Mouse (Mus musculus): ENCODE measurements around the gene Ltbp2. TPM values are rescaled to one million over a fixed set of nuclear protein-coding genes. Genes with fewer than 3 reads are reported as not detected.

Gene Ltbp2
- polyA plus RNA-seq (2012; rRNA removed), result 2.1 and 5.2 TPM in 2 replicates

DNA sequence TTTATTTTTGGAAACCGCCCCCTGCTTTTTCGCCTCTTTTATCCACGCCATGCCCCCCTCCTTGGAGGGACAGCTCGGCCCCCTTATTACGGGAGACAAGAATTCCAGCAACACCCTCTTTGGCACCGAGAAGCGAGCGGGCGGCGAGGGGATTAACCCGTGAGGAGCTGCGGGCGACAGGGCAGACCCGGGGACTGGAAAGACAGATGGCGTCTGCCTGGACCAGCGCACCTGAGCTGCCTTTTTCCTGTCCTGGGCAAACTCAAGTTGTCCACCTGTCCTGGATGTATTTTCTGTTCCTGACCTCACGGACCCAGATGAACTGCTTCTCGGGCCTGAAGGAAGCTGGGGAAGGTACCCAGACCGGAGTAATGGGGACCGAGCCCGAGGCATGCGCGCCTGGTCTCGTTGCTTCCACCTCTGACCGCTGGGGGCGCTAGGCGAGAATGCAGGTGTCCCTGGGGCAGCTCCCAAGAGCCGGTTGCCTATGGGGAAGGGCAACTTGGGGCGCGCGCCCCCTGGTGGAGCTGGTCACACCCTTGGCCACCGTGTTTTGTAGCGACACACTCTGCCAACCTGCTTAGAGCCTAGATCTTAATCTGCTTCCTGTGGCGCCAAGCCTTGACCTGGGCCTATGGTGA lies at the start of gene Ltbp2:
Ltbp2 (minus strand) TSS at position 52 of the 641 bp plus-strand sequence.
- peak; percentile 56 for DNase-seq (ENCODE audit: low read depth, low spot score)
- WGBS, result 3% methylated on average over 34 of the region's 34 CpGs

DNA sequence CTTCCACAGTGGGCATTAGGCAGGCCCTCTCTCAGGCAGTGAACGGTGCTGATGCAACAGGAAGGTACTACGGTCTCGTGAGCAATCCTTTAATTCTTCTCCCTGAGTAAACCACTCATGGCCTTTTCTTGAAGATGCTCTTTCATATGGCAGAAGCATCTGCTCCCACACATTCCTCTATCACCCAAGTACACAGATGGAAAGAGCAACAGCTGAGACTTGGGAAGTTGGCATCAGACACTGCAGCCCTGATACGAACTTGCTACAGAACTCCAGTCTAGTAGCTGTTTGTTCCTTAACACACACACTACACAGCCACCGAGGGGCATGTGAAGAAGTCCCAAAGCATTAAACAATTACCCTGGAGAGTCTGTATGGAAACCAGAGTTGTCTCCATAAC lies 48.0 kb upstream of the Ltbp2 start:
- 91% methylated on average over 5 of the region's 5 CpGs for WGBS
- DNase-seq (ENCODE audit: low read depth, low spot score), result no peak

DNA sequence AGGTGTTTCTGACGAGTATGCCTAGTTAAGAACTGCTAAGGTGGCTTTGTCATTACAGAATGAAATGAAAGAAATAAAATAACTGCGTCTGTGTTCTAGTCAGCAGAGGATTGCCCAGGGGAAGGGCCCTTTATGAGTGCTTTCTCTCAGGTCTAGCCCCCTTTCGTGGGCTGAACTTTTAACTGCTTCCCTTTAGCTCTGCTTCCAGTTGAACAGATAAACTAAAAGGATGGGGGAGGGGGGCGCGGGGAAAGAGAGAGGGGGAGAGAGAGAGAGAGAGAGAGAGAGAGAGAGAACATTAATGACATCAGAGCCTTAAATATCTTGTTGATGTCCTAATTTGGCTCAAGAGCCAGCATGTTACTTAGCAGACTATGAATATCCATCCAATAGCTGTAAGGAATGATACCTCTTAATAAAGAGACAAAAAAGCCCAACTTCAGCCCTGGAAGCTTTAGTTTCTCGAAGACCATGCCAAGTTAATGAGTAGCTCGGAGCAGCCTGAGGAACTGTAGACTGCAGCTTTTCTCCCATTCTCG lies 45.6 kb upstream of the Ltbp2 start:
- 74% methylated on average over 8 of the region's 8 CpGs for WGBS
- no peak for DNase-seq (ENCODE audit: low read depth, low spot score)

DNA sequence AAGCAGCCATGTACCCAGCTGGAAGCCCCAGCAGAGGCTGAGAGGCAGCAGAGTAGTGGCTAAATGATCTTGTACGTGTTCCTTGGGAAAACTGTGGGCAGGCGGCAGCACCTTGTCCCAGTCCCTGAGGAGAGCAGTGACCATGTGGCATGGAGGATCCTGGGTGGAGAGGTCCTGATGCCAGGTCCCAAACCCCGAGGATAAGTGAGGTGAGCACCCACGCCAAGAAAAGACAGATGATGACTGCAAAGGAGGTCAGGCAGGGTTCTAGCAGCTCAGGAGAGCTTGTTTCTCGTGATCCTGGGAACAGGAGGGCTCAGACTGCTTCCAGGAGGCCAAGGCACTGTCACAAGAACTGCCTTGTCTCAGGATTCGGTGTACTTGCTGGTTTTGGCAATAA lies 42.5 kb upstream of the Ltbp2 start:
- no peak for DNase-seq (ENCODE audit: low read depth, low spot score)

DNA sequence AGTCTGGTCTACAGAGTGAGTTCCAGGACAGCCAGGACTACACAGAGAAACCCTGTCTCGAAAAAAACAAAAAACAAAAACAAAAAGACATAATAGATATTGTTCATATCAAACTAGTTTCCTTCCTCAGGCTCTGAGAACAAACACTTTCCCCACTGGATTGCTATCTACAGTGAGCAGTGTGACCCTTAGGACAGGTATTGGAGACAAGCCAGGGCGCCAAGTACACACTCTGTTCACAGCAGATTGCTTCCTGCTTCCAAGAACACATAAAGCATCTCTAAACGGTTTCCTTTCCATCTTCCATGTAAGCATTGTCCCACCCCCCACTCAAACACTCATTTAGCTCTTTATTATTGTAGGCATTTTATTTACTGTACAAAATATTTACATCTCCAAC lies 41.5 kb upstream of the Ltbp2 start:
- 58% methylated on average over 3 of the region's 3 CpGs for WGBS
- no peak for DNase-seq (ENCODE audit: low read depth, low spot score)

More for the DNA sequence above, 42.5 kb upstream of the Ltbp2 start:
- WGBS, result 86% methylated on average over 6 of the region's 6 CpGs

DNA sequence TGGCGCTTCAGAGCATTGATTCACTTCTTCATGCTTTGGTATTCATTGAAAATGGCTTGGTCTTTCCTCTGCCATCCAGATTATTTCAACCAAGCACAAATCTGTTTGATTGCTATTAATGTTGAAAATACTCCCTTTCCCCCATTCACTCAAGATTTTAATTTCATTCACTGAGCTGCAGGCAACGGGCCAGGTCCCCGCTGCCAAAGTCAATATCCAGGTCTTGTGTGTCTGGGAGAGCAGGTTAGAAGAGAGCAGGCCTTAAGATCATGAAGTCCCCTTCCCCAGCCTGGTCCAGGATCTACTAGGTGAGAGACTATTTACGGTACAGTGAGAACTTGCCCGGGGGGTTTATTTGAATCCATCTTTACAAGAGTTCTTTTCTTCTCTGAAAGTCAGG lies 38.6 kb upstream of the Ltbp2 start:
- no peak for DNase-seq (ENCODE audit: low read depth, low spot score)
- 86% methylated on average over 5 of the region's 5 CpGs for WGBS

DNA sequence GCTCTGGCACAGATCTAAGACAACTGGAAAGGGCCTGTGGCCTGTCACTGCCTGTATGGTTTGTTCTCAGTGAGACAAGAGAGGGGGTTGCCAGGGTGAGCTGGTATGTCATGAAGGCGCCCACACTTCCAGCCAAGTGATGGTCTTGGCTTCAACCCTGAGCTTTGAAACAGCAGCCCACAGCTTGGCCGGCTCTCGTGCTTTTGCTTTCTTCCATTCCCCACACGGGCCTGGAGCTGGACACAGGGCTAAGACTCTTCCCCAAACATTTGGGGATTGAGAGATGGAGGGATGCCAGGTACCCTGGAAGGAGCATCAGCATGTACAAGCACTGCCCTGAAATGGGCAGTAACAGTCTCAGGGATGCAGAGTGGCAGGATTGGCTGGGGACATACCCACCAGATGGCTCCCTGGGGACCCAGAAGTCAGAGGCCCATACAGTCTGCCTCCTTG lies 36.3 kb upstream of the Ltbp2 start:
- 81% methylated on average over 4 of the region's 4 CpGs for WGBS
- no peak for DNase-seq (ENCODE audit: low read depth, low spot score)

DNA sequence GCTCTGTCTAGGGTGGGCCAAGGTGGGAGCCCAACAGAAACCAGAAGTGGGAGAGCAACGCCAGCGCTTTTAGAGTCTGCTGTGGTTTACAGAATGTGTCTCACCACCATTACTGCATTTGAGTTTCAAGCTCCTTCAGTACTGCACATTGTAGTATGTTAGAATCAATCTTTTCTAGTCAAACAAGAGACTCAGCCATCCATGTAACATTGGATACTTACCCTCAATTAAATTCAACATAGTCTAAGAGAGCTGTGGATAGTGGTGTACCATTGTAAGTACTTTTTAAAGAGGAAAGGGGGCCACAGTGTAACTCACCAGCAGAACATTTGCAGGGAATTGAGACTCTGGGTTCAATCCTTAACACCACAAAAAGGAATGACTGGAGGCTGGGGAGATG lies 35.3 kb upstream of the Ltbp2 start:
- no peak for DNase-seq (ENCODE audit: low read depth, low spot score)
- 84% methylated on average over 2 of the region's 2 CpGs for WGBS

DNA sequence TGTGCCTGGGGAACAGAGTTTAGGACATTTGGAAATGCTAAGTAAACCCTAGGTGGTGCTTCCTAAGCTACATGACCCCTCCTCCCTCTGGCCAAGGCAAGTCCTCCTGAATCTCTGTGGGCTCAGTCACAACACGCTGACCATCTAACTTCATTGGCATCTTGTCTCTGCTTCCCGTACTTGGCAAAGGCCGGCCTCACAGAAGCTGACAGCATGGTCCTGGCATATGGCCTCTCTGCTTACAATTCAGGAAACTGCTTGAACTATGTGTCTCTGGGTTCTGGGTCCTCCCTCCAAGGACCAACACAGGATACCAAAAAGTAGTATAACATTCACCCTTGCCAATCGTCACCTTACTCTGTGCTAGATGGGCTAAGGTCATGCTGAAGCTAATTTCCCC lies 33.7 kb upstream of the Ltbp2 start:
- DNase-seq (ENCODE audit: low read depth, low spot score), result no peak
- 94% methylated on average over 4 of the region's 4 CpGs for WGBS

DNA sequence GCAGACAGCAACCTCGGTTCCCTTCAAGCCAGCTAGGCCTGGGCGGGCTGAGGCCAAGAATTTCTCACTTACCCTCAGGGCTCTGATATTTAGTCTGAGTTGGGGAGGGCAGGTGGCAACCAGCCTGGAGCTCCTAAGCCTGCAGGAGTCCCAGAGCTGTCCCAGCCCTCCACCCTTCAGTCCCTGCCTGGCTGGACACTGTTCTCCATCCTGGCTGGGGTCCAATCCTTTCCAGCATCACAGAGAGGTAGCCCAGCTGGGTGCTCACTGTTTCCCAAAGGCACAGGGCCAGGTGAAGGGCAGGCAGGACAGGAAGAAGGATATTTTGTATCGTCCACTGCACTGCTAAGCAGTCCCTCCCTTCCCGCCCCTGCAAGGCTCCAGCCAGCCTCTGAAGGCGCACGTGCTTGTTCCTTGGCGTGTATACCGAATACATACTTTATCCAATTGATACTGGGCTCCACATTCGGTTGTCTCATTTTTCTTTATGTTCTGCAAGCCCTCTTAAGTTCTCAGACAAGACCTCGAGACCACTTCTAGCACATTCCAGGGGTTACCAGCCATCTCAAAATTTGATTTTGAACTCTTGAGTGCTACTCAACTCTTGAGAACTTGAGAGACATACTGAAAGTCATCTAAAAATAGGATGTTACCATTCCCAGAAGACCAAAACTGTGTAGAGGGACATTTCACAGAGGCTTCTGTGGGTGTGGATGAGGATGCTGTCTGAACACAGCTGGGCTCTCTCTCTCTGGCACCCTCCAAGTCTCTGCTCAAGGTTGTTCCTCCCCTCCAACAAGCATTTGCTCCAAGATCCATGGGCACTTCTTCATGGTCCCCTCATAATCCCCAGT lies 31.5 kb upstream of the Ltbp2 start:
- no peak for DNase-seq (ENCODE audit: low read depth, low spot score)
- WGBS, result 63% methylated on average over 10 of the region's 10 CpGs

DNA sequence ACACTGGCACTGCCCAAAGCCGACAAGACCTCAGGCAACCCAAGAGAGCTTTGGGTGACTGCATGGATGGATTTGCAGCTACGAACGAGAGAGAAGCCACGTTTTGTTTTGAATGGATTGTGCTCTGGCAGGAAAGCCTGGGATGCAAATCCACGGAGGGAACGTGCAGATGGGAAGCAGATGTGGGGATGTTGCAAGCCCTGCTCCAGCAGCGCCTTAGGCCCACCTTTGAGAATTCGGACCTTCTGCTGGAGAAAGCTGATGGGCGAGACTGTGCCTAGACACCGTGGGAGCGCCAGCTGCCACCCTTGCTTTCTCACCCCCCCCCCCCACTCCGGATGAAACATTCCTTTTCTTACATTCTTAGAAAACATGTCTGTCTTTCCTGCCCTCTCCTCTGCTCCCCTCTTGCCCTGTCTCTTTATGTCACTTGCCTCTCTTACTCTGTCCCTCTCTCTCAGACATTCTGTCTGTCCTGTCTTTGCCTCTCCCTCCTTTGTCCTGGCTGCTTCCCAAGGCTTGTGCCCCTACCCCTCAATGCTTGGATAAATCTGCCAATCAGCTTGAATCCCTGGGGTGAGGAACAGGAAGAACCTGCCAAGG lies 30.8 kb upstream of the Ltbp2 start:
- DNase-seq (ENCODE audit: low read depth, low spot score), result no peak
- 76% methylated on average over 12 of the region's 12 CpGs for WGBS

DNA sequence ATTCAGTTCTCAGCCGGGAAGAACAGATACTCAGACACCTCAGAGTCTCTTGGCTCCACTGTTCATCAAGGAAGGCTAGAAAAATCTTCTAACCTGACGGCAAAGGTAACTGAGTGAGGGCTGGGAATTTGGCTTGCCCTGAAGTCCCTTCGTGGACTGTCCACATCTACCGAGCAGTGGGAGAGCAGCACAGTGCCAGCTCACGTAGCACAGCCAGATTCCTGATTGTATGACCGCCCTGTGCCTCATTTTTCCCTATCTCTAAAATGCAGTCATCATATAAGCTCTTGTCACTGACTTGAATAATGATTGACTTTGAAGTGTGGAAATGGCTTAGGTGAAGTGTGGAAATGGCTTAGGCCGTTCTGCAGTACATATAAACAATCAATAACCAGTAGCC lies 28.1 kb upstream of the Ltbp2 start:
- 67% methylated on average over 7 of the region's 7 CpGs for WGBS
- DNase-seq (ENCODE audit: low read depth, low spot score), result no peak

DNA sequence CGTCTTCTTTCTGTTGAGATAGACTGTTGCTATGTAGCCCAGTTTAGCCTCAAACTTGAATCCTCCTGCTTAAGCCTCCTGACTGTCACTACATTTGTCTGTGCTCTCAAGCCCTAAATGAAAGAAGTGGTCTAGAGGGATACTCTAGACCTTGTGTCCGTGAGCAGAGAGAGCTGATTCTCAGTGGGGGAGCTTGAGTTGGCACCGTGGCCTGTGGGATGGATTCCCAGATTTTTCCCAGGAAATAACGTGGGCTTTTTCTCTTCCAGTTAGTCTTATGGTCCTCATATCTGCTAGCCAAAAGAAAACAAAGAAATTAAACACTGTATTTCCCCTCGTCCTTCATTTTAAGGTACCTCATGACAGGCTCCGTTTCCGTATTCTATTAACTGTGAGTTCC lies 24.0 kb upstream of the Ltbp2 start:
- no peak for DNase-seq (ENCODE audit: low read depth, low spot score)
- WGBS, result 83% methylated on average over 7 of the region's 7 CpGs

DNA sequence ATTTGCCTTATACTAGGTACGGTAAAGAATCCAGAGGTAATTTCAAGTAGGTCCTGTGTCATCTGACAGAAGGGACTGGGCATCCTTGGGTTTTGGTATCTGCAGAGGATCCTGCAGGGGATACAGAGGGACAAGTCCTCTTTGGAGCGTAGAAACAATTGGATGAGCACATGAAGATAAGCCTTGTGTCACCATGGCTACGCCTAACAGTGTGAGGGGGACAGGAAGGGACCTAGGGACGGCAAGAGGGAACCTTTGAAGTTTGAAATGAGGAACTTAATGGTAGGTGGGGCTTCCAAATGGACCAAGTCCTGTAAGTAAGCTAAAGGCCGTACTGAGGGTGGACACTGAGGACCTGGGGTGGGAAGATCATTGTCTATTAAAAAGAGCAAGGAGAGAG lies 21.0 kb upstream of the Ltbp2 start:
- no peak for DNase-seq (ENCODE audit: low read depth, low spot score)
- WGBS, result 69% methylated on average over 5 of the region's 5 CpGs

DNA sequence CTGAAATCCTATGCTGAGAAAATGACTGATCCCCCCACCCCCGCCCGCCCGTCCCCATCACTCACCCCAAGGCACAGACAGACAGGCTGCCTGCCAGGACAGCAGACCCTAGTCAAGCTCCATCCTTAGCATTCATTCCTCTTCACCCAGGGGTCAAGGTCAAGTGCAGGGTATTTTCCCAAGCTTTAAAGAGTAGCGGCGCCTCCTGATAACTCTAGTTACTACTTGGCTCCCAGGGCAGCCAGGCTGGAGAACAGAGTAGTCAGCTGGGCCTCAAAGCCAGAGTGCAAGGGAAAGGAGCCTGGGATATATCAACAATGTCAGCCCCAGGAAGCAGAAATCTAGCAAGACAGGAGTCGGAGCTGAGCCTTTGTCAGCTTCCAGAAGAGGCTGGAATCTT lies 19.9 kb upstream of the Ltbp2 start:
- WGBS, result 70% methylated on average over 6 of the region's 6 CpGs
- DNase-seq (ENCODE audit: low read depth, low spot score), result no peak

DNA sequence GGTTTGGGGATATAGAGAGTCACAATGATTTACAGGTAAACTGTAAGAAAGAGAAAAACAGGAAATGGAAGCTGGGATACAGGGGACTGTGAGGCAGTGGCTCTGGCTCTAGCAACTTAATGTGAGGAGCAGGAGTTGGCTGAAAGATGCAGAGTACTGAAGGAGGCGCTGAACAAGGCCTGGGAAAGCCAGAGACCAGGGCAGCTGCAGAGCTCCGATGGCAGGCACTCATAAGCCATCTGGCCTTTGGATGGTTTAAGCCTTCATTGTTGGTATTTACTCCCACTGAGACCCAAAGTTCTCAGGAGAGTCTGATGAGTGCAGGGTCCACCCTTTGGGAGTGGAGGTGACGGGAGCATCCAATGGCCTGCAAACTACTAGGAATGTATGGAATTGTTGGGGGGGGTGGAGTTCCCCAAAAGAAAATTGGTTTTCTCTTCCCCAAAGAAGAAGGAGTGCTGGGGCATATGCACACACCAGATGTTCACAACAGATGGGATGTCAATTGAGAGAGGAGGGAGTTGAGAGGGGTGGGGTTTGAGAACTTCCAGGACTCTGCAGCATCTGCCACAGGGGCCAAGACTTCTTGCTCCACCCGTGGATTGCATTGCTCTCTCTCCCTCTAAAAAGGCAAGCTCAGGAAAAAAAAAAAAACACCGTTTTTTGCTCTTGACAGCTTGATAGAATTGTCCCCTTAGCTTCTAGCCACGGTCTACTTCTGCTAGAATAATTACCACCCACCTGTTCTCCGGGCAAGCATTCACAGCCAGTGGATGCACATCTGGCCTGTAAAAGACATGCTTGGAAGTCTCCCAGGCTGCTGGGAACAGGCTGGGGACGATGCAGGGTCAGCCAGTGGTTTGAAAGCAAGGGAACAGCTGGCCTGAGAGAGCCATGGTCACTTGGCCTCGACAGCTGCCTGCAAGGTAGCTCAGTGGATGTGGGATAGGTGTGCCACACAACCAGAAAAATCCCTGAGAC lies 17.6 kb upstream of the Ltbp2 start:
- 56% methylated on average over 9 of the region's 9 CpGs for WGBS
- no peak for DNase-seq (ENCODE audit: low read depth, low spot score)

DNA sequence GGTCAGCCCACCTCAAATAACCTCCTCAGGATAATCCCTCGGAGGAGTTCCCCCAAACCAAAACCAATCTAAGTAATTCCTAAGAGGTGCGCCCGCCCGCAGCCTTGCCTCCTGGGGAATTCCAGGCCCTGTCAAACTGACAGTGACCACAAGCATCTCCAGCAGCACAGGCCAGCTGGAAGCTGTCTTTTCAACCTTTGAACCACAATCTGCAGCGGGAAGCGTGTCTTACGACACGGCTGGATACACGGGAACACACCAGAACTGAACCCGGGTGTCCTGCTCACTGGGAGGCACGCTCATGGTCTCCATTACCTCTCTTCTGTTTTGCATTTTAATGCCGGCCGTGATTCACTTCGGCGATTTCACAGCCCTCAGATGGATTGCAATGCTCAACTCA lies 14.0 kb upstream of the Ltbp2 start:
- 65% methylated on average over 15 of the region's 15 CpGs for WGBS
- no peak for DNase-seq (ENCODE audit: low read depth, low spot score)

DNA sequence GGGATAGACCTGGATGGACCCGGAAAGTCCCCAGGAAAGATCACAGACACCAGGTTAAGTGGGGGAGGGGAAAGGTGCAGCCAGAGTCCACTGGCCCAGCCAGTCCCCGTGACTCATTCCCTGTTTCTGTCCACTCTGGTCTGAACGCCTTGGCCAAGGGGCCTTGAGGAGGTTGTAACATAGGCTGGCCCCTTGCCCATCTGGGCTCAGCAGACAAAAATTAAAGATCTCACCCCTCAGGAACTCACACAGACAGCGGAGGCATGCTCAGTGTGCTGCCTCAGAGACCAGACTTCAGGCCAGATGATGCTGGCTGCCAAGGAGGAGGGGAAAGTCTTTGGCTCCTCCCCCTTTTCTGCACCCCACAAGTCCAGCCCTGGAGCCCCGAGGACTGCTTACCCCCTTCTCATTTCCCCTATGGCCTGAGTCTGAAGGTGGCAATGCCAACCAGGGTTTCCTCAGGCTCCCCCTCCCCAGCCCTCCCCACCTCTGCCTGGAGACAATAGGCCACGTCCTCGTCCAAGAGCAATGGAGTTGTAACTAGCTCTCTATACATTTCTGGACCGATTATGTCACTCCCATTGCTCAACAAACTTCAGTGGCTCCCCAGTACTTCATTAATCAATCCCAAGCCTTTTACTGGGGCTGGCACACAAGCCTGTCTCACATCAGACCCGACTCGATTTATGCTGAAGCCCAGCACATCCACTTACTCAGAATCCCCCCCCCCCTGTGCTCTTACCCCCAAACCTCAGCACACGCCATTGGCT lies 9.0 kb upstream of the Ltbp2 start:
- WGBS, result 47% methylated on average over 11 of the region's 11 CpGs
- DNase-seq (ENCODE audit: low read depth, low spot score), result no peak
